Mouse (Mus musculus) Patski (cell line): Measurements from ENCODE around the gene Ubxn6. TPM values are rescaled to one million over a fixed set of nuclear protein-coding genes. Genes with fewer than 3 reads are reported as not detected.
A peak's percentile ranks its signal among the peaks of the same experiment; 100 is the strongest.
"Not testable (repeated sequence)": the region's sequence is repeated elsewhere in the genome, so short reads cannot be mapped to it uniquely, and the experiment has no call there.

ENCODE experiments used
- ATAC-seq: fragments of 100-300 bp; one replicate; pipeline ENCODE4 v1.8.0; 2021
- CTCF ChIA-PET: fragments of 350-600 bp; sonication (Branson Sonifier 250); formaldehyde crosslinking; loops from one replicate; lab custom pipeline; 2022; ENCODE audit warnings: inconsistent platforms; lab: Charles Lee
- POLR2A ChIA-PET: fragments of 350-600 bp; sonication (Branson Sonifier 250); formaldehyde crosslinking; loops from one replicate; lab custom pipeline; 2022; ENCODE audit warnings: antibody characterized with exemption, inconsistent platforms; lab: Charles Lee
- DNase-seq: peaks from one replicate; pipeline ENCODE4 v3.0.0-alpha.2; 2011; ENCODE audit warnings: low read depth, low spot score
- H3K27me3 ChIP-seq: fragments of 371-371 bp; one replicate; pipeline ENCODE4 v1.5.1; 2021
- CTCF ChIP-seq: fragments of 100-300 bp; IDR thresholded peaks from one replicate; pipeline ENCODE4 v1.5.1; 2021
- in situ Hi-C: fragments of 300-500 bp; cut with MboI; formaldehyde crosslinking; loops from 3 replicates; pipeline ENCODE4 v1.11.1; 2018; ENCODE audit warnings: low pct_unique_long_range_greater_than_20kb, mixed read lengths
- polyA plus RNA-seq: library from polyadenylated mRNA; unstranded; gene quantifications from one replicate; pipeline ENCODE4 v1.2.3, GENCODE M21; 2021

The Ubxn6 gene
- polyA plus RNA-seq, 1 experiment from 2014 or later = 66.0 TPM

GRCm38 (mm10) chr17:56079921-56080320 lies 5.1 kb upstream of the Ubxn6 start:
- ChIA-PET POLR2A (no interaction called here), CTCF (interaction anchor here (1.3 kb wide), 1 partner anchor 43 kb away, joined by 5 read pairs; the partner anchor contains the start of gene Sh3gl1)

GRCm38 (mm10) chr17:56078880-56079795 lies 4.3 kb upstream of the Ubxn6 start, which contains the start of gene Hdgfl2:
Gene Hdgfl2 (plus strand): TSS chr17:56079634.
- in situ Hi-C loops = no loop called here
- no peaks in the 10 kb centered on the region for H3K27me3 ChIP-seq
- ATAC-seq (peak; percentile 80), DNase-seq (peak; percentile 99)
- TF ChIP-seq CTCF = no peak
- ChIA-PET CTCF (interaction anchor here (1.0 to 1.7 kb wide), 5 partner anchors 11 to 245 kb away, joined by 3 to 5 read pairs (median 3); partner anchors contain the start of gene Sh3gl1), POLR2A (interaction anchor here (1.0 kb wide), 1 partner anchor 70 kb away, joined by 3 read pairs; no protein-coding TSS in a partner anchor)

More at GRCm38 (mm10) chr17:56079921-56080320, 5.1 kb upstream of the Ubxn6 start:
- in situ Hi-C loops = no loop called here
- no peak for DNase-seq
- no peak for ATAC-seq
- H3K27me3 ChIP-seq = no peaks in the 10 kb centered on the region
- TF ChIP-seq CTCF = no peak

- in situ Hi-C loops, DNase-seq, H3K27me3 ChIP-seq, ATAC-seq: not testable (repeated sequence)
- ChIA-PET POLR2A (interaction anchor here (0.8 to 1.0 kb wide), 2 partner anchors 41 to 69 kb away, joined by 3 read pairs; no protein-coding TSS in a partner anchor), CTCF (interaction anchor here (1.0 to 1.7 kb wide), 6 partner anchors 10 to 246 kb away, joined by 3 to 5 read pairs (median 4); partner anchors contain the start of gene Sh3gl1)
Measured at GRCm38 (mm10) chr17:56078361-56078760, 3.5 kb upstream of the Ubxn6 start.

- ATAC-seq = no peak
- in situ Hi-C loops = no loop called here
- POLR2A ChIA-PET = interaction anchor here (0.8 kb wide), 1 partner anchor 40 kb away, joined by 3 read pairs; no protein-coding TSS in a partner anchor
- H3K27me3 ChIP-seq = no peaks in the 10 kb centered on the region
- TF ChIP-seq CTCF = no peak
- CTCF ChIA-PET = interaction anchor here (0.8 to 1.7 kb wide), 4 partner anchors 9 to 63 kb away, joined by 3 to 5 read pairs (median 4); partner anchors contain the start of gene Sh3gl1
- DNase-seq = no peak
Measured at GRCm38 (mm10) chr17:56077523-56077922, 2.7 kb upstream of the Ubxn6 start.

GRCm38 (mm10) chr17:56074097-56074826 lies 566 bp downstream of the Ubxn6 start:
- POLR2A ChIA-PET = interaction anchor here (0.6 kb wide), 1 partner anchor 1145 kb away, joined by 3 read pairs; no protein-coding TSS in a partner anchor
- TF ChIP-seq CTCF = no peak
- CTCF ChIA-PET = interaction anchor here (1.2 kb wide), 1 partner anchor 66 kb away, joined by 4 read pairs; no protein-coding TSS in a partner anchor
- peak; percentile 42 for ATAC-seq
- in situ Hi-C loops = no loop called here
- no peaks in the 10 kb centered on the region for H3K27me3 ChIP-seq
- DNase-seq = no peak

- no peak for ATAC-seq
Measured at GRCm38 (mm10) chr17:56072243-56072642, 2.6 kb downstream of the Ubxn6 start.

GRCm38 (mm10) chr17:56071126-56071525 lies 3.7 kb downstream of the Ubxn6 start:
- ATAC-seq = no peak
- ChIA-PET CTCF (interaction anchor here (1.2 to 1.8 kb wide), 3 partner anchors 10 to 14 kb away, joined by 3 to 8 read pairs (median 3); no protein-coding TSS in a partner anchor), POLR2A (no interaction called here)
- in situ Hi-C loops = no loop called here
- TF ChIP-seq CTCF = no peak
- no peaks in the 10 kb centered on the region for H3K27me3 ChIP-seq
- no peak for DNase-seq

More at GRCm38 (mm10) chr17:56072243-56072642, 2.6 kb downstream of the Ubxn6 start:
- TF ChIP-seq CTCF = no peak
- DNase-seq = no peak
- ChIA-PET POLR2A (no interaction called here), CTCF (interaction anchor here (1.8 kb wide), 1 partner anchor 12 kb away, joined by 8 read pairs; no protein-coding TSS in a partner anchor)
- H3K27me3 ChIP-seq = no peaks in the 10 kb centered on the region
- in situ Hi-C loops = no loop called here

- DNase-seq (no peak), ATAC-seq (no peak)
- POLR2A ChIA-PET = no interaction called here
- in situ Hi-C loops = no loop called here
- CTCF ChIA-PET = interaction anchor here (1.3 to 2.5 kb wide), 2 partner anchors 9 to 12 kb away, joined by 4 to 10 read pairs; no protein-coding TSS in a partner anchor
- no peaks in the 10 kb centered on the region for H3K27me3 ChIP-seq
- TF ChIP-seq CTCF = no peak
Measured at GRCm38 (mm10) chr17:56069066-56069465, 5.8 kb downstream of the Ubxn6 start.

- in situ Hi-C loops = no loop called here
- no peak for TF ChIP-seq CTCF
- POLR2A ChIA-PET = no interaction called here
- ATAC-seq (no peak), DNase-seq (no peak)
- no peaks in the 10 kb centered on the region for H3K27me3 ChIP-seq
- CTCF ChIA-PET = no interaction called here
Measured at GRCm38 (mm10) chr17:56066451-56066850, 8.4 kb downstream of the Ubxn6 start.

GRCm38 (mm10) chr17:56065715-56066114 lies 9.1 kb downstream of the Ubxn6 start:
- CTCF ChIA-PET = interaction anchor here (2.0 kb wide), 1 partner anchor 29 kb away, joined by 5 read pairs; no protein-coding TSS in a partner anchor
- ATAC-seq, in situ Hi-C loops, H3K27me3 ChIP-seq, DNase-seq: not testable (repeated sequence)
- POLR2A ChIA-PET = interaction anchor here (0.7 kb wide), 1 partner anchor 10 kb away, joined by 4 read pairs; no protein-coding TSS in a partner anchor
